Mouse (Mus musculus): ENCODE data around the gene H2-Aa. TPM values are rescaled to one million over a fixed set of nuclear protein-coding genes. Genes with fewer than 3 reads are reported as not detected.
"Not testable (repeated sequence)": the region's sequence is repeated elsewhere in the genome, so short reads cannot be mapped to it uniquely, and the experiment has no call there.

H2-Aa gene
- polyA plus RNA-seq (2015; fragmentation: Nextera tagmentation; extraction: Ambion mirVana), result 0.23 TPM in 1 of 2 replicates, not detected in the other

- Histone ChIP-seq H3K4me3 (no peak within 1 kb of the TSS), H3K27me3 (no peaks in the 10 kb centered on the region), H3K27ac (replicated peaks) (no peak within 1 kb of the TSS), H3K9ac (replicated peaks) (no peak within 1 kb of the TSS), H3K4me1 (no peaks in the 10 kb centered on the region), H3K4me2 (replicated peaks) (no peak within 1 kb of the TSS), H3K9me3 (no peaks in the 10 kb centered on the region), H3K36me3 (no peaks in the 10 kb centered on the region)
- WGBS, result 15% methylated on average over 8 of the region's 8 CpGs
- ATAC-seq (replicated peaks), result no peak
Measured at GRCm38 (mm10) chr17:34287648-34288047, at the start of gene H2-Aa. H2-Aa (minus strand) TSS chr17:34287823.

DNA sequence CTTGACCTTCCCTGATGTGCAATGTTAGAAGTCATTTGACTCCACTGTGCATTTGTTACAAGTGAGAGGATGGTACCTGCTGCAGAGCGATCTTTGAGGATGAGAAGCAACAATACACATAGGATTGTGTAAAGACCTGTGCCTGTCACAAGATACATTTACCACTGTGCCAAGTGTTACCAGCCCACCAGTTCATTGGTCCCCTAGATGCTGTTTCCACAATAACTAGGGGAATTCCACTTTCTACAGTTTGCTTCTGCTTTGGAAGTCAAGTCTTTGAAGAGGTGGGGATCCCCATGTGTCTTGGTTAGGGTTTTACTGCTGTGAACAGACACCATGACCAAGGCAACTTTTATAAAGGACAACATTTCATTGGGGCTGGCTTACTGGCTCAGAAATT, 43.6 kb upstream of the H2-Aa start:
- no peak overlapping the region for H3K4me3 ChIP-seq
- no peaks in the 10 kb centered on the region for H3K36me3 ChIP-seq
- WGBS, result 91% methylated on average over 1 of the region's 1 CpGs
- no peak overlapping the region for H3K4me2 ChIP-seq (replicated peaks)
- H3K27me3 ChIP-seq, result no peaks in the 10 kb centered on the region
- no peaks in the 10 kb centered on the region for H3K4me1 ChIP-seq
- no peak overlapping the region for H3K9ac ChIP-seq (replicated peaks)
- H3K27ac ChIP-seq (replicated peaks), result no peak overlapping the region
- no peaks in the 10 kb centered on the region for H3K9me3 ChIP-seq
- no peak for ATAC-seq (replicated peaks)

GRCm38 (mm10) chr17:34329807-34330206, 42.2 kb upstream of the H2-Aa start:
- no peak for ATAC-seq (replicated peaks)
- no peak overlapping the region for H3K27ac ChIP-seq (replicated peaks)
- WGBS, result 77% methylated on average over 2 of the region's 2 CpGs
- no peaks in the 10 kb centered on the region for H3K9me3 ChIP-seq
- H3K4me1 ChIP-seq, result no peaks in the 10 kb centered on the region
- no peaks in the 10 kb centered on the region for H3K27me3 ChIP-seq
- H3K36me3 ChIP-seq, result no peaks in the 10 kb centered on the region
- no peak overlapping the region for H3K4me2 ChIP-seq (replicated peaks)
- H3K4me3 ChIP-seq, result no peak overlapping the region
- H3K9ac ChIP-seq (replicated peaks), result no peak overlapping the region

DNA sequence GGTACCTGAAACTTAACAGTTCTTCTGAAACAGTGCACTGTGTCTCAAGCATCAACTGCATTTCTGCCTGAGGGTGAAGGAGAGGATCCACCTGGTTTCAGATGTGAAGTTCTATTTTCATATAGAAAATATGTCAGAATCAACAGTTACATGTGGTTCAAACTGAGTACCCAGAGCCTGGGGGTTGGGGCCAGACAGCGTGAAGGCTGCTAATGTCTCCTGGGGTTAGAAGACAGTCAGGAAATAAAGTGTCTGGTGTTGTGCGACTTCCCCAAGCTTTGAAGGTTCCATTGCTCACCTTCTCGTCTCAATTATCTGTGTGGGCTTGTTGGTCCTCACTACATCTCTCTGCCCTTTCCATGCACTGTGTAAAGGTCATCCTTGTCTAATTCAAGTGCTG, 38.8 kb upstream of the H2-Aa start:
- Histone ChIP-seq H3K4me3 (no peak overlapping the region), H3K9me3 (no peaks in the 10 kb centered on the region), H3K9ac (replicated peaks) (no peak overlapping the region), H3K27me3 (no peaks in the 10 kb centered on the region), H3K4me1 (no peaks in the 10 kb centered on the region), H3K36me3 (no peaks in the 10 kb centered on the region), H3K4me2 (replicated peaks) (no peak overlapping the region), H3K27ac (replicated peaks) (no peak overlapping the region)
- ATAC-seq (replicated peaks), result no peak
- 86% methylated on average over 3 of the region's 3 CpGs for WGBS

DNA sequence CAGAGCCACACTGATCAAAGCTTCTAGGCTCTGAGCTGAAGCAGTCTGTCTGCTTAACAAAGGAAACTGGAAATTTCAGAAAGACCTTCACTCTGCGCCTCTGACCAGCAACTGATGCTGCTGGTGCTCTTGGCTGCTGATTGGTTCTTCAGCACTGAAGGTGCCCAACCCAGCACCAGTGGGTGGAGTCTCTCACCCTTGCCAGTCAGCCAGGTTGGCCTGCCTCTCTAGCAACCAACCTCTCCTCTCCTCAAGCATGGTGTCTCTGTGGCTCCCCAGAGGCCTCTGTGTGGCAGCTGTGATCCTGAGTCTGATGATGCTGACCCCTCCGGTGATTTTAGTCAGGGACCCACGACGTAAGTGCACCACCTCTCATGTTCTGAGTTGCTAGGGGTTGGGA, 37.8 kb upstream of the H2-Aa start, which contains the start of gene H2-Eb2:
Gene H2-Eb2, plus strand, starts transcription at position 230 of the 400 bp plus-strand sequence.
- Histone ChIP-seq H3K9ac (replicated peaks) (no peak within 1 kb of the TSS), H3K27me3 (no peaks in the 10 kb centered on the region), H3K36me3 (no peaks in the 10 kb centered on the region), H3K4me1 (no peaks in the 10 kb centered on the region), H3K27ac (replicated peaks) (no peak within 1 kb of the TSS), H3K9me3 (no peaks in the 10 kb centered on the region), H3K4me2 (replicated peaks) (no peak within 1 kb of the TSS), H3K4me3 (no peak within 1 kb of the TSS)
- WGBS, result 47% methylated on average over 4 of the region's 4 CpGs
- no peak for ATAC-seq (replicated peaks)

DNA sequence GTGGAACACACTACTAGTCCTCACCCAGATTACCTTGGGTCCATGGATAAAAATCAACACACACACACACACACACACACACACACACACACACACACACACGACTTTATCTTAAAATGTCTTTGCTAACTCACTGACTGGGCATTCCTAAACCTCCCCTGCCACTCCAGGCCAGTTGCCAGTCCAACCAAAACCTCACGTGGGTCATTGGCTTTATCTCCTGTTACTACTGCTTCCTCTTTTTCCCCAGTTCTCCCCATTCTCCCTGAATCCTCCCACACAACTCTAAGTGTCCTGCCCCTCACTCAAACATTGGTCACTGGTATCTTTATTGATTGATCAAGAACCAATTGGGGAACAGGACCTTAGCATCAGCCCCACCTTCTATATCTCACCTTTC, 29.7 kb upstream of the H2-Aa start:
- no peaks in the 10 kb centered on the region for H3K4me1 ChIP-seq
- WGBS, result 56% methylated on average over 2 of the region's 2 CpGs

DNA sequence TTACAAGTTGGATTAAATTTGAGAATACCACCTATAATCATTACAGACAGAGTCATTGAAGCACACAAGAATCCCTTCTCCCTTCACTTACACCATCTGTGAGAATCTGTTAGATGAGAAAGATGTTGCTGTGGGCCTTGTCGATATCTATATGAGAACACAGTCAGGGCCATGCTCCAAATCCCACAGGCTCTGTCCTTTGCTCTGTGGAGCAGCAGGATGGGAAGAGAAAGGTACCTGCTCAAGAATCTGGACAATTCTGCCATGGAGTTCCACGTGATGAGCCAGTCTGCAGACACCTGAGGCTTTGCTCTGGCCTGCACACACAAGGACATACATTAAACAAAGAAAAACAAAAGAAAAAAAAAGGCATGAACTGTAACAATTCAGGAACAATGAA, 29.1 kb upstream of the H2-Aa start:
- Histone ChIP-seq H3K4me2 (replicated peaks) (no peak overlapping the region), H3K9me3 (no peaks in the 10 kb centered on the region), H3K4me1 (no peaks in the 10 kb centered on the region), H3K27ac (replicated peaks) (no peak overlapping the region), H3K27me3 (no peaks in the 10 kb centered on the region), H3K4me3 (no peak overlapping the region), H3K9ac (replicated peaks) (no peak overlapping the region), H3K36me3 (no peaks in the 10 kb centered on the region)
- WGBS, result 76% methylated on average over 2 of the region's 2 CpGs
- no peak for ATAC-seq (replicated peaks)

More for the DNA sequence above, 29.7 kb upstream of the H2-Aa start:
- no peaks in the 10 kb centered on the region for H3K36me3 ChIP-seq
- H3K9me3 ChIP-seq, result no peaks in the 10 kb centered on the region
- no peak overlapping the region for H3K9ac ChIP-seq (replicated peaks)
- ATAC-seq (replicated peaks), result no peak
- no peak overlapping the region for H3K4me3 ChIP-seq
- no peak overlapping the region for H3K4me2 ChIP-seq (replicated peaks)
- no peaks in the 10 kb centered on the region for H3K27me3 ChIP-seq
- H3K27ac ChIP-seq (replicated peaks), result no peak overlapping the region

DNA sequence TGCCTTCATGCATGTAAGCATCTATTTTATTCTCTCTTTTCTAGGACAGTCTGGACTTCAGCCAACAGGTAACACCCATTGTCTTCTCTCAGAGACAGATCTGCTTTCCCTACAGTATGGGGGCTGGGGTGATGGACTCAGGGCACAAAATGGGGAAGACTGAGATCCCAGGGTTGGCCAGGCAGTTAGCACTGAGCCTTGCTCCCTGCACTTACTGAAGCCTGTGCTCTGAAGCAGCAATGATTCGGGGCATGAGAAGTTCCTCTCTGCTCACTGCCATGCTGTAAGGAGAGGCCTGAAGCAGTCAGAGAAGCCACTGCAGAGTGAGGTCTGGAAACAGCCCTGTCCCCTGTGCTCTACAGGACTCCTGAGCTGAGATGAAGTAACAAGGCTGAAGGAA, 27.9 kb upstream of the H2-Aa start:
- no peak overlapping the region for H3K4me2 ChIP-seq (replicated peaks)
- no peaks in the 10 kb centered on the region for H3K4me1 ChIP-seq
- no peaks in the 10 kb centered on the region for H3K27me3 ChIP-seq
- H3K36me3 ChIP-seq, result no peaks in the 10 kb centered on the region
- 68% methylated on average over 1 of the region's 1 CpGs for WGBS
- ATAC-seq (replicated peaks), result no peak
- no peaks in the 10 kb centered on the region for H3K9me3 ChIP-seq
- no peak overlapping the region for H3K9ac ChIP-seq (replicated peaks)
- no peak overlapping the region for H3K27ac ChIP-seq (replicated peaks)
- H3K4me3 ChIP-seq, result no peak overlapping the region

DNA sequence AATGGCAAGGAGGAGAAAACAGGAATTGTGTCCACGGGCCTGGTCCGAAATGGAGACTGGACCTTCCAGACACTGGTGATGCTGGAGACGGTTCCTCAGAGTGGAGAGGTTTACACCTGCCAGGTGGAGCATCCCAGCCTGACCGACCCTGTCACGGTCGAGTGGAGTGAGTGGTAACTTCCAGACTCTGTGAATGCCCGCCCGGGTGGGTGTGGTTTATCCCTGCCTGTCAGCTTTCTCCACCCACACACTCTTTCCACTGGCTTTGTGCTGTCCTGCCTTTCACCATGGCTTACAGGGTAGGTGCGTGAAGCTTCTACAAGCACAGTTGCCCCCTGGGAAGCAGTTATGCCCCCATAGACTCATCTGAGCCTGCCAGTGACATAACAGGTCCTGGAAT, 26.7 kb upstream of the H2-Aa start:
- no peaks in the 10 kb centered on the region for H3K27me3 ChIP-seq
- H3K9ac ChIP-seq (replicated peaks), result no peak overlapping the region
- H3K4me3 ChIP-seq, result no peak overlapping the region
- ATAC-seq (replicated peaks), result no peak
- peaks cover under 1% of the 10 kb centered on the region; the same call in 1 of the 2 replicates for H3K4me1 ChIP-seq
- H3K27ac ChIP-seq (replicated peaks), result no peak overlapping the region
- no peaks in the 10 kb centered on the region for H3K9me3 ChIP-seq
- no peaks in the 10 kb centered on the region for H3K36me3 ChIP-seq
- WGBS, result 69% methylated on average over 9 of the region's 9 CpGs
- H3K4me2 ChIP-seq (replicated peaks), result no peak overlapping the region

DNA sequence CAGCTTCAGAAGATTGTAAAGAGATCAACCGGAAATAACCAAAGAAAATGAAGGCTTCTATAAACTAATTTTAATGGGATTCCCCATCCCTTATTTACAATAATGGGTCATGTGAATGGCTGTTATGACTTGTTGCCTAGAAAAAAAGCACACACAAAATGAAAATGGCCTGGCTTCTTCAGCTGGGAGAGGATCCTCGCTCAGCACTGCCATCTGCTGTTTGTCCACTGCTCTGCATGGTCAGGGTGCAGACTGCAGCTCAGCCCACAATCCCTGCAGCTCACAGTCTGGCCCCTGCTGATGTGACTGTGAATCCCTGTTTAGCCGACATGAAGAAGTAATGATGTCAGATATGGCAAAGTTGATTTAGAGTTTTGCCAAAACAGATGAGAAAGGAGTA, 25.8 kb upstream of the H2-Aa start:
- Histone ChIP-seq H3K27ac (replicated peaks) (no peak overlapping the region), H3K4me1 (peaks cover 4% of the 10 kb centered on the region; the same call in 1 of the 2 replicates), H3K9ac (replicated peaks) (no peak overlapping the region), H3K4me2 (replicated peaks) (no peak overlapping the region), H3K36me3 (no peaks in the 10 kb centered on the region), H3K27me3 (no peaks in the 10 kb centered on the region), H3K4me3 (no peak overlapping the region), H3K9me3 (no peaks in the 10 kb centered on the region)
- peak; percentile 61; the same call in 1 of the 2 replicates for ATAC-seq (replicated peaks)
- 40% methylated on average over 3 of the region's 3 CpGs for WGBS

DNA sequence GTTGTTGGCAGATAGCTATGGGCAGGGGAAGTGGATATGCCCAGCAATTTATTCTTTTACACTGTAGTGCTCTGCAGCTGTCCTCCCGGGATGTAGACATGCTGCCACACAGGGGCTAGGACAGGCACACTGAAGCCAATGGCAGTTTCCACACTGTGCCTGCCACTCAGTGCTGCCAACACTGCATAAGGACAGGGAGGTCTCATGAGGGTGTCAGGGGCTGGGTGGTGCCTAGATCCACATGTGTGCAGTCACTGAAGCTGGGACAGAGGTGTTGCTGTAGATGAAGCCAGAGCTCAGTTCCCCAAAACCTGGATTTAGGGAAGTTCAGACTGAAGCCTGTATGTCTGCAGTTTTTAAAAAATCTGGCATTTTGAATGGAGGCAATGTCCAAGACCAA, 24.6 kb upstream of the H2-Aa start:
- Histone ChIP-seq H3K27me3 (no peaks in the 10 kb centered on the region), H3K4me3 (no peak overlapping the region), H3K4me1 (peaks cover 4% of the 10 kb centered on the region; the same call in 1 of the 2 replicates), H3K4me2 (replicated peaks) (no peak overlapping the region), H3K36me3 (no peaks in the 10 kb centered on the region), H3K9me3 (no peaks in the 10 kb centered on the region), H3K27ac (replicated peaks) (no peak overlapping the region), H3K9ac (replicated peaks) (no peak overlapping the region)
- no peak for ATAC-seq (replicated peaks)
- WGBS, result 97% methylated on average over 1 of the region's 1 CpGs

GRCm38 (mm10) chr17:34310526-34310925, 22.9 kb upstream of the H2-Aa start:
- WGBS, result 91% methylated on average over 3 of the region's 3 CpGs
- not testable (repeated sequence) for ATAC-seq (replicated peaks); H3K4me2 ChIP-seq (replicated peaks)

DNA sequence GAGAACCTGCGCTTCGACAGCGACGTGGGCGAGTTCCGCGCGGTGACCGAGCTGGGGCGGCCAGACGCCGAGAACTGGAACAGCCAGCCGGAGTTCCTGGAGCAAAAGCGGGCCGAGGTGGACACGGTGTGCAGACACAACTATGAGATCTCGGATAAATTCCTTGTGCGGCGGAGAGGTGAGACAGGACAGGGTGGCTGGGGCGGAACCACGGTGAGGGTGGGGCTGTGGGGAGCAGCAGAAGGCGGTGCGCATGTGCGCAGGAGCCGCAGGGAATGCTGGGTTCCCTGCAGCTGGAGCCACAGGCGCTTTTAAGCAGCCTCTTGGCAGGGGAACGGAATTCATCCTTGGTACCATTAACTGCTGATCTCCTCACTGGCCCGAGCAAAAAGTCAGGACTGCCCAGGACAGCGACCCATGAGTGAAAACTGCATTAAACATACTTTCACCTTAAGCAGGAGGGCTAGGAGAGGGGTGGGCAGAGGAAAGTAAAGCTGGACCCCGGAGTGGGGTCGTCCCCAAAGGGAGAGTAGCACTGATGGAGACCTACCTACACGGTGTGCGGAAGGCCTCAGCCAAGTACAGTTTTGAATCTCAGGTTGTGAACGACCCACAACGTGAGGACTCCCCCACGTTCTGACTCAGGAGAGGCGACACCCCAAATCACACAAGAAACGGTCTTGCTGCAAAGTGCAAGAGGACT, 22.2 kb upstream of the H2-Aa start:
- H3K9ac ChIP-seq (replicated peaks), result peak overlapping the region; percentile 67
- no peaks in the 10 kb centered on the region for H3K36me3 ChIP-seq
- peak overlapping the region; percentile 77 for H3K4me3 ChIP-seq
- H3K4me1 ChIP-seq, result peaks cover 4% of the 10 kb centered on the region; the same call in 1 of the 2 replicates
- H3K9me3 ChIP-seq, result no peaks in the 10 kb centered on the region
- no peaks in the 10 kb centered on the region for H3K27me3 ChIP-seq
- WGBS, result 23% methylated on average over 38 of the region's 38 CpGs
- H3K4me2 ChIP-seq (replicated peaks), result peak overlapping the region; percentile 57
- peak; percentile 92 for ATAC-seq (replicated peaks)
- peak overlapping the region; percentile 35; the same call in 1 of the 2 replicates for H3K27ac ChIP-seq (replicated peaks)

More at GRCm38 (mm10) chr17:34310526-34310925, 22.9 kb upstream of the H2-Aa start:
- H3K27ac ChIP-seq (replicated peaks); H3K4me1 ChIP-seq; H3K9ac ChIP-seq (replicated peaks); H3K9me3 ChIP-seq; H3K4me3 ChIP-seq; H3K36me3 ChIP-seq; H3K27me3 ChIP-seq: not testable (repeated sequence)
